8 mouse cellular contexts compared by ENCODE assay signal in the genomic region with DNA sequence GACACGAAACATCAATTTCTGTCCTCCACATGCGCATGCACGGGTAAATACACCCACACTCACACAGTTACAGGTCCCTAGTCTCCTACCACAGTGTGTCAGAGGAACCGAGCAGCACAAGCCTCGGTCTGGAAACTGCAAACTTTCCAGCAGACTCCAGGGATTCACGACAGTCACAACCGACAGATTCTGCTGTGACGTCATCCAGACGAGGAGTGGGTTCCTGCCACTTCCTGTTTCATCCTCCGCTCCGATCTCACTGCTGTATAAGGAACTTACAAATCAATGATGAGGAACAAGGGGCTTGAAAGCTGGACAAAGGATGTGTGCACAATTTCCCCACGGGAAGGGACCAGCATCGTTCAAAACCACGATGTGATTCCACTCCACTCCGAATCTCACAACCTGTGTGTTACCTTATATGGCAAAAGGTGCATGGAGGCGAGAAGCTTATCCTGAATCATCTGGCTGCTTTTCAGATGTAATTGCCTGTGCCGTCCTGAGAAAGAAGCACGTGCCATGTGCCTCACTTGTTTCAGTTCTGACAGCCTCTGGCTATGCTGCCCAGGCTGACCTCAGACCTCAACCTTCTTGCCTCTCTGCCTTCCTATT. TPM values are rescaled to one million over a fixed set of nuclear protein-coding genes. Genes with fewer than 3 reads are reported as not detected.
DNase-seq lines count a peak whose midpoint lies in the region; ATAC-seq and TF ChIP-seq lines count a peak whose summit lies in the region.

No protein-coding gene starts in this region.

- peaks cover 23% of the 10 kb centered on the region for H3K4me1 ChIP-seq in heart, embryonic 10.5 days
- peaks cover 14% of the 10 kb centered on the region for H3K4me1 ChIP-seq in heart, postnatal 0 days (ENCODE audit: control insufficient read depth, insufficient read depth)
- H3K4me1 ChIP-seq in limb, embryonic 12.5 days (replicated peaks): peaks cover 10% of the 10 kb centered on the region
- no peaks in the 10 kb centered on the region for H3K4me1 ChIP-seq in midbrain, postnatal 0 days (ENCODE audit: insufficient read depth, low read length)

- peak overlapping the region; percentile 37 for H3K4me2 ChIP-seq in heart, postnatal 0 days (ENCODE audit: low read depth, low read length)
- peak overlapping the region; percentile 15; the same call in 1 of the 2 replicates for H3K4me2 ChIP-seq in limb, embryonic 12.5 days
- H3K4me2 ChIP-seq in midbrain, postnatal 0 days (ENCODE audit: low read depth, low read length, poor library complexity, severe bottlenecking): no peak overlapping the region

- H3K27me3 ChIP-seq in heart, embryonic 10.5 days (ENCODE audit: insufficient read depth, poor library complexity, severe bottlenecking): no peaks in the 10 kb centered on the region
- no peaks in the 10 kb centered on the region for H3K27me3 ChIP-seq in heart, postnatal 0 days (ENCODE audit: control insufficient read depth, insufficient read depth, low read length)
- no peaks in the 10 kb centered on the region for H3K27me3 ChIP-seq in limb, embryonic 12.5 days
- no peaks in the 10 kb centered on the region for H3K27me3 ChIP-seq in midbrain, postnatal 0 days (ENCODE audit: insufficient read depth, low read length)

- no peak overlapping the region for H3K9ac ChIP-seq in heart, postnatal 0 days (replicated peaks; ENCODE audit: low read depth, low read length)
- no peak overlapping the region for H3K9ac ChIP-seq in limb, embryonic 12.5 days (replicated peaks)
- H3K9ac ChIP-seq in midbrain, postnatal 0 days (replicated peaks; ENCODE audit: low read length, poor library complexity, severe bottlenecking): no peak overlapping the region

- H3K4me3 ChIP-seq in heart, embryonic 10.5 days: peak overlapping the region; percentile 41; the same call in 1 of the 2 replicates
- H3K4me3 ChIP-seq in heart, postnatal 0 days (ENCODE audit: low read depth, low read length): peak overlapping the region; percentile 18; the same call in 1 of the 2 replicates
- H3K4me3 ChIP-seq in limb, embryonic 12.5 days (replicated peaks): no peak overlapping the region
- H3K4me3 ChIP-seq in midbrain, postnatal 0 days (ENCODE audit: low read depth, low read length): 0 out of 2 replicates have a peak overlapping the region, but pooled peaks have one; percentile 5

- TF ChIP-seq EP300 in heart, postnatal 0 days (IDR thresholded peaks at IDR 0.05; ENCODE audit: low read depth): no peak

- WGBS in heart, embryonic 10.5 days: 46% methylated on average over 18 of the region's 18 CpGs
- WGBS in heart, postnatal 0 days: 41% methylated on average over 18 of the region's 18 CpGs
- 59% methylated on average over 18 of the region's 18 CpGs for WGBS in limb, embryonic 12.5 days
- 62% methylated on average over 18 of the region's 18 CpGs for WGBS in midbrain, postnatal 0 days

- no peak for DNase-seq in heart, embryonic 10.5 days (ENCODE audit: low spot score)
- DNase-seq in heart, postnatal 25 days (ENCODE audit: low spot score): no peak
- DNase-seq in brain, adult 2 months (ENCODE audit: low read depth, low spot score): peak; percentile 88
- no peak for DNase-seq in heart, postnatal 0 days (ENCODE audit: low spot score)
- DNase-seq in midbrain, postnatal 0 days (ENCODE audit: low spot score): peak; percentile 65
- peak; percentile 13 to 60 for DNase-seq in thymus, postnatal 10 days (ENCODE audit: low spot score in 2 of 2)
- no peak for DNase-seq in gastrocnemius, postnatal 14 days

- no peaks in the 10 kb centered on the region for H3K9me3 ChIP-seq in heart, embryonic 10.5 days
- H3K9me3 ChIP-seq in heart, postnatal 0 days (replicated peaks; ENCODE audit: control insufficient read depth, low read length): no peaks in the 10 kb centered on the region
- no peaks in the 10 kb centered on the region for H3K9me3 ChIP-seq in limb, embryonic 12.5 days
- no peaks in the 10 kb centered on the region for H3K9me3 ChIP-seq in midbrain, postnatal 0 days (ENCODE audit: low read length)

- H3K36me3 ChIP-seq in heart, embryonic 10.5 days: no peaks in the 10 kb centered on the region
- H3K36me3 ChIP-seq in heart, postnatal 0 days (replicated peaks; ENCODE audit: control insufficient read depth, insufficient read depth, low read length): no peaks in the 10 kb centered on the region
- no peaks in the 10 kb centered on the region for H3K36me3 ChIP-seq in limb, embryonic 12.5 days
- no peaks in the 10 kb centered on the region for H3K36me3 ChIP-seq in midbrain, postnatal 0 days (ENCODE audit: insufficient read depth, low read length)

- peak overlapping the region; percentile 57; the same call in 1 of the 2 replicates for H3K27ac ChIP-seq in heart, embryonic 10.5 days
- no peak overlapping the region for H3K27ac ChIP-seq in heart, postnatal 0 days (ENCODE audit: low read depth)
- no peak overlapping the region for H3K27ac ChIP-seq in limb, embryonic 12.5 days
- no peak overlapping the region; the same call in 1 of the 2 replicates for H3K27ac ChIP-seq in midbrain, postnatal 0 days (ENCODE audit: low read depth, low read length)

- intact Hi-C loops in heart, postnatal 25 days (cut with DNase I): no loop called here
- intact Hi-C loops in gastrocnemius, postnatal 14 days (cut with DNase I; ENCODE audit: low total_unique reads): loop anchor here (10.0 kb wide), 2 partner anchors 55 to 75 kb away; no protein-coding TSS in a partner anchor

- TF ChIP-seq CTCF in heart, postnatal 0 days (IDR thresholded peaks at IDR 0.05; ENCODE audit: low read depth): no peak
- no peak for TF ChIP-seq CTCF in midbrain, postnatal 0 days (IDR thresholded peaks at IDR 0.05)

- no peak for ATAC-seq in heart, postnatal 0 days (ENCODE audit: insufficient read depth, low read depth)
- no peak for ATAC-seq in limb, embryonic 12.5 days (ENCODE audit: insufficient number of reproducible peaks, insufficient read depth, low FRiP score, low TSS enrichment, low read depth)
- ATAC-seq in midbrain, postnatal 0 days (ENCODE audit: low FRiP score): no peak

RNA-seq across cellular contexts. Expression of a gene that starts 14.6 kb away (rescaled TPM):
- polyA plus RNA-seq in heart, embryonic 10.5 days (2016; fragmentation: Nextera tagmentation; extraction: Ambion mirVana): 38.1 and 47.9 TPM in 2 replicates
- total RNA-seq in heart, postnatal 25 days (2021): 10 to 100 TPM; 52.9 to 54.3 TPM
- total RNA-seq in heart, postnatal 0 days (2014; rRNA removed; ENCODE audit: low replicate concordance): 66.3 and 80.1 TPM in 2 replicates
- 16.5 and 20.0 TPM in 2 replicates for polyA plus RNA-seq in heart, postnatal 0 days (2015; fragmentation: Nextera tagmentation; extraction: Ambion mirVana)
- polyA plus RNA-seq in limb, embryonic 12.5 days (2016; fragmentation: Nextera tagmentation; extraction: Ambion mirVana): 65.5 and 70.9 TPM in 2 replicates
- 112 and 141 TPM in 2 replicates for total RNA-seq in midbrain, postnatal 0 days (2014; rRNA removed)
- 31.8 and 41.3 TPM in 2 replicates for polyA plus RNA-seq in midbrain, postnatal 0 days (2015; fragmentation: Nextera tagmentation; extraction: Ambion mirVana)
- 10 to 100 TPM; 48.7 to 51.8 TPM for total RNA-seq in gastrocnemius, postnatal 14 days (2021)

RNA-seq across cellular contexts. Expression of a gene that starts 21.9 kb away (rescaled TPM):
- 506 and 616 TPM in 2 replicates for polyA plus RNA-seq in heart, embryonic 10.5 days (2016; fragmentation: Nextera tagmentation; extraction: Ambion mirVana)
- 100 to 1,000 TPM; 140 to 145 TPM for total RNA-seq in heart, postnatal 25 days (2021)
- 153 and 223 TPM in 2 replicates for total RNA-seq in heart, postnatal 0 days (2014; rRNA removed; ENCODE audit: low replicate concordance)
- 360 and 361 TPM in 2 replicates for polyA plus RNA-seq in heart, postnatal 0 days (2015; fragmentation: Nextera tagmentation; extraction: Ambion mirVana)
- 663 and 718 TPM in 2 replicates for polyA plus RNA-seq in limb, embryonic 12.5 days (2016; fragmentation: Nextera tagmentation; extraction: Ambion mirVana)
- 283 and 376 TPM in 2 replicates for total RNA-seq in midbrain, postnatal 0 days (2014; rRNA removed)
- polyA plus RNA-seq in midbrain, postnatal 0 days (2015; fragmentation: Nextera tagmentation; extraction: Ambion mirVana): 552 and 640 TPM in 2 replicates
- 100 to 1,000 TPM; 111 to 128 TPM for total RNA-seq in gastrocnemius, postnatal 14 days (2021)

Comparison
In these comparisons a context has a peak if more than half of its experiments do, and no peak if none do; other contexts are left out.
1. DNase-seq: peak in brain, adult 2 months (single experiment), midbrain, postnatal 0 days (single experiment) and thymus, postnatal 10 days (2 of 2); none in heart, embryonic 10.5 days (single experiment), heart, postnatal 25 days (single experiment), heart, postnatal 0 days (single experiment) and gastrocnemius, postnatal 14 days (single experiment).